Mouse (Mus musculus): ENCODE results near the gene Psmd13. TPM values are rescaled to one million over a fixed set of nuclear protein-coding genes. Genes with fewer than 3 reads are reported as not detected.
A peak's percentile ranks its signal among the peaks of the same experiment; 100 is the strongest.

Psmd13 gene
- polyA plus RNA-seq (2016; fragmentation: Nextera tagmentation; extraction: Ambion mirVana) = 279 and 300 TPM in 2 replicates

DNA sequence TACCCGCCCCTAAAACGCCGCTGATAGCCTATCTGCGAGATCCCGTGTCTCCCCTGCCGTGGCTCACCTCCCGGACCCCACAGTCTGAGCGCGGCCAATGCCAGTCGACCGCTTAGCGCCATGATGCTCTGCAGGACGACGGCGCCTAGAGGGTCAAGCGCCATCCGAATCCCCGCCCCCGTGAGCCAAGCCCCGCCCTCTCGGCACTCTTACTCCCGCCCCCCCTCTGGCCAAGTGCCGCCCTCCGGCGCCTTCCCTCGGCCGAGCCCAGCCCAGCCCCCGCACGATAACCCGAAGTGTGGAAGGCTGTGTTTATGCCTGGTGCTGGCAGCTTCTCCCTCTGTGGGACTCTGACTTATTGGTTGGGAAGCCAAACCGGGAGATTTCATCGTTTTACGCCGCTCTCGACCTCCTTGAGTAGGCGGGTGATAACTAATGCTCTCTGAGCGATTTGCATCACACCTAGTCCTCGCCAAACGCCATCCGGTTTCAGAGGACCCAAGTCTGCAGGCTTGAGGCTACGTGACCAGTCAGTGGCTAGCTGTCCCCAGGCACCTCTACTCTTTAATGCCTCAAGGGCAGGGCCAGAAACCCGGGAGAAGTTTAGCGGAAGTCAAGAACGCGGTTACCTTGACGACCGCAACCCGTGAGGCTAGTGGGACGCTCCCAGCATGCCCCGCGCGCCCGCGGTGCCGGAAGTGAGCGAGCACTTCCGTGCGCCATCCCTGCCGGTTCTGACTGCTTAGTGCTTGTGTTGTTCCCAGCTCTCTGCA, at the start of gene Psmd13, which contains the start of gene Sirt3:
Gene Psmd13, plus strand, starts transcription at position 273 of the 773 bp plus-strand sequence.
Gene Sirt3, minus strand, starts transcription at position 614 of the 773 bp plus-strand sequence.
- peak; percentile 95 for ATAC-seq (ENCODE audit: low FRiP score, low read depth)
- peak within 1 kb of the TSS; percentile 92 for H3K9ac ChIP-seq (replicated peaks)
- WGBS = under 1% methylated on average over 58 of the region's 59 CpGs

DNA sequence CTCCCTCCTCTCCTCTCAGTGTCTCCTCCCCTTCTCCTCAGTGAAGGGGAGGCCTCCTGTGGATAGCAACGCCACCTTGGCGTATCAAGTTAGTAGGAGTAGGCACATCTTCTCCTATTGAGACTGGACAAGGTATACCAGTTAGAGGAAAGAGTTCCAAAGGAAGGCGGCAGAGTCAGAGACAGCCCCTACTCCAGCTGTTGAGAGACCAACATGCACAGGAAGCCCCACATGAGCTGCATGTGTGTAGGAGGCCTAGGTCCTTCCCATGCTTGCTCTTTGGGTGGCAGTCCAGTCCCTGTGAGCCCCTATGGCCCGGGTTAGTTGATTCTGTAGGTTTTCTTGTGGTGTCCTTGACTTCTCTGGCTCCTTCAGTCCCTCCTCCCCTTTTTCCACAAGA, 48.4 kb upstream of the Psmd13 start:
- Histone ChIP-seq H3K36me3 (no peaks in the 10 kb centered on the region), H3K4me3 (no peak overlapping the region), H3K4me2 (replicated peaks) (no peak overlapping the region), H3K9ac (replicated peaks) (no peak overlapping the region), H3K27ac (replicated peaks) (no peak overlapping the region), H3K4me1 (no peaks in the 10 kb centered on the region), H3K9me3 (no peaks in the 10 kb centered on the region), H3K27me3 (peaks cover 10% of the 10 kb centered on the region; the same call in 1 of the 2 replicates)
- ATAC-seq (ENCODE audit: low FRiP score, low read depth) = no peak
- WGBS = 80% methylated on average over 4 of the region's 4 CpGs

More for the DNA sequence above, at the start of gene Psmd13, which contains the start of gene Sirt3:
- Histone ChIP-seq H3K9me3 (no peaks in the 10 kb centered on the region), H3K27me3 (no peaks in the 10 kb centered on the region), H3K4me3 (peak within 1 kb of the TSS; percentile 94), H3K36me3 (peaks cover 19% of the 10 kb centered on the region), H3K4me2 (replicated peaks) (peak within 1 kb of the TSS; percentile 77), H3K27ac (replicated peaks) (peak within 1 kb of the TSS; percentile 86), H3K4me1 (peaks cover 17% of the 10 kb centered on the region)

DNA sequence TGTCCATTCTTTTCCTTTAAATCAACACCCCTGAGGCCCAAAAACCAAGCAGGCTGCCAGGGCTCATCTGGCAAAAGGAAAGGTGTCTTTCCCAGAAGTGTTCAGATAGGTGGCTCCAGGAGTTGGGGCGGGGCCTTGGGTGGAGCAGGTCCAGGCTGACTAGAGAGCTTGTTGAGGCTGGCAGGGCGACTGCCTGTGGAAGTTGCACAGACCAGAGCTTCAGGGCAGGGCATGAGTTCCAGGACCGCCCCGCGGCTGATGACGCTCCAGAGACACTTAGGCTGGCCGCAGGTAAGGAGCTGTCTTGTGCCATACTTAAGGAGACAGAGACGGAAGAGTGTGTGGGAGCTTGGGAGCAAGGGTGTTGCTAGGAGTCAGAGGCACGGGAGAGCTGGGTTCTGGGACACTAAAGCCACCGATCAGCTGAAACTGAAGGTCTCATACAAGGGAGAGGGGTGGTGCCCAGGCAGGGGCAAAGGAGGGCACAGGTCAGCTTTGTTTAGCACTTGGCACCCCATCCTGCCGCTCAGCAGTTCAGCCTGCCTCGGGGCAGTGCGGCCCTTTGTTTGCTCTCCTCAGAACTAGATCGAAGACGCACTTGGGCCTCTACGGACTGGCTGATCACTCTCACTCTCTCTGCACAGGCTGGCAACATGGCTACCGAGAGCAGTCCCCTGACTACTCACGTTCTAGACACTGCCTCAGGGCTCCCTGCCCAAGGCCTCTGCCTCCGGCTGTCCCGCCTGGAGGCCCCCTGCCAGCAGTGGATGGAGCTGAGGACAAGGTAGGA, 46.6 kb upstream of the Psmd13 start, which contains the start of gene Urah:
Gene Urah, plus strand, starts transcription at position 51 of the 790 bp plus-strand sequence.
- Histone ChIP-seq H3K36me3 (no peaks in the 10 kb centered on the region), H3K4me2 (replicated peaks) (no peak within 1 kb of the TSS), H3K9me3 (no peaks in the 10 kb centered on the region), H3K27me3 (peaks cover 20% of the 10 kb centered on the region; the same call in 1 of the 2 replicates), H3K4me1 (no peaks in the 10 kb centered on the region), H3K27ac (replicated peaks) (no peak within 1 kb of the TSS), H3K4me3 (no peak within 1 kb of the TSS), H3K9ac (replicated peaks) (no peak within 1 kb of the TSS)
- WGBS = 51% methylated on average over 20 of the region's 20 CpGs
- no peak for ATAC-seq (ENCODE audit: low FRiP score, low read depth)

DNA sequence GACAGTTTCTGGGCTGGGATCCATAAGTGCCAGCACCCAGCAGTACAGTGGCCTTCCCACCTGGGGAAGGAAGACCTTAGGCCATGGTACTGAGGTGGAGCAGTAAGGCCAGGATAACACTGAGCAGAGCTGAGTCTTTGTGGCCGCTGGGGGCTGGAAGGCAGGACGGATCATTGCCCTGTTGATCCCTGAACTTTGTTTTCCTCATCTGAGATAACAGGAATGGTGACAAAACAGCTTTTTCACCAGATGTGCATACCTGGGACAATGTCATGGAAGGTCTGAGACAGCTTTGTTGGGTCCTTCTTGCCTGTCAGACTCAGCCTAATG, 46.0 kb upstream of the Psmd13 start:
- no peak for ATAC-seq (ENCODE audit: low FRiP score, low read depth)
- Histone ChIP-seq H3K36me3 (no peaks in the 10 kb centered on the region), H3K4me3 (no peak overlapping the region), H3K27me3 (peaks cover 25% of the 10 kb centered on the region; the same call in 1 of the 2 replicates), H3K4me1 (no peaks in the 10 kb centered on the region), H3K4me2 (replicated peaks) (no peak overlapping the region), H3K9me3 (no peaks in the 10 kb centered on the region), H3K9ac (replicated peaks) (no peak overlapping the region), H3K27ac (replicated peaks) (no peak overlapping the region)
- WGBS = 82% methylated on average over 2 of the region's 2 CpGs

DNA sequence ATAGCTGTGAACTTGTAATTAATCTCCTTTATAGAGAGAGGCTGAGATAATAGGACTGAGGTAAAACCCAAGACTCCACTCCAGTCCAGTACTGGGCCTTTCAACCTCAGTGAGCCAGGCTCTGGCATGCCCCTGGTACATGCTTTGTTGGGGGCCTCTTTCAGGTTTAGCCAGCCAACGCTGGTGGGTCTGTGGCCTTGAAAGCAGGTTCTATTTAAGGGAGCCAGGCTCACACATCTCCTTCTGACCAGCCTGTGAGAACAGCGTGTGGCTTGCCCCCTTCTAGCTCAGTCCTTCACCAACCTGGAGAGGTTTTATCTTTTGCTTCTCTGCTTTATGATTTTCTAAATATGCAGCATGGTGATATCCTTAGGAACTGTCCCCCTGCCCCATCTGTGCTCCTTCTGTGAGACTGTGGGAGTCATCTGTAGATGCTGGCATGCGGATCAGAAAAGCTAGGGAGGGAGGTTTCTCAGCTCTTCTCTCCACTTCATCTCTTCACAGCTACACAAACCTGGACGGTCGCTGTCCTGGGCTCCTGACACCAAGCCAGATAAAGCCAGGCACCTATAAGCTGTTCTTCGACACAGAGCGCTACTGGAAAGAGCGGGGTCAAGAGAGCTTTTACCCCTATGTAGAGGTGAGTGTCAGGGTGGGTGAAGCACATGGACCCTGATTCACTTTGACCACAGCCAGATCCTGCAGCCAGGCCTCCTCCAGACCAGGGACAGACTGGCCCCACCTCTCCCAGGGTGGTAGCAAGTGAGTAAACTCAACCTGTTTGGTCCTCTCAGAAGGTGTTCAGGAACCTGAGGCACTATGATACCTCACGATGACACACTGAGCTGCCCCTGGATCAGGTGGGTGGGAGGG, 45.3 kb upstream of the Psmd13 start:
- H3K27ac ChIP-seq (replicated peaks) = no peak overlapping the region
- H3K4me3 ChIP-seq = no peak overlapping the region
- no peaks in the 10 kb centered on the region for H3K36me3 ChIP-seq
- no peaks in the 10 kb centered on the region for H3K4me1 ChIP-seq
- no peak overlapping the region for H3K9ac ChIP-seq (replicated peaks)
- ATAC-seq (ENCODE audit: low FRiP score, low read depth) = no peak
- no peak overlapping the region for H3K4me2 ChIP-seq (replicated peaks)
- peaks cover 33% of the 10 kb centered on the region; the same call in 1 of the 2 replicates for H3K27me3 ChIP-seq
- WGBS = 87% methylated on average over 9 of the region's 9 CpGs
- no peaks in the 10 kb centered on the region for H3K9me3 ChIP-seq

DNA sequence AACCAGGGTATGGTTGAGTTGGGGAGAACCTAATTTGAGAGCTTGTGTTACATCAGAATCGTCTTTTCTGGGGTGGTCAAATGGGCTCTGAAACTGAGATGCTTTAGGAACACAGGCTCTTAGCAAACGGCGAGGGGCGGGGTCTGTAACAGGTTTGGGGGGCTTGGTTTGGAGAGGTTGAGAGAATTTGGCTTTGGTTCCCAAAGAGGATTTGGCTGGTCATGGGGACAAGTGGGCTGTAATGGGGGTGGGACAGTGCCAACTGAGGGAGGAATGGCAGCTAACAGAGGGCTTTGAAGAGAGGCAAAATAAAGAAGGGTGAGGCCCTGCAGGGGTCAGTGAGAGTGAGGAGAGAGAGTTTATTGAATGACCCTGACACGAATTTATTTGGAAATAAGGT, 42.2 kb upstream of the Psmd13 start:
- Histone ChIP-seq H3K4me3 (no peak overlapping the region), H3K9ac (replicated peaks) (no peak overlapping the region), H3K27ac (replicated peaks) (no peak overlapping the region), H3K9me3 (no peaks in the 10 kb centered on the region), H3K4me2 (replicated peaks) (no peak overlapping the region), H3K27me3 (peaks cover 61% of the 10 kb centered on the region), H3K36me3 (no peaks in the 10 kb centered on the region), H3K4me1 (no peaks in the 10 kb centered on the region)
- 68% methylated on average over 5 of the region's 5 CpGs for WGBS
- no peak for ATAC-seq (ENCODE audit: low FRiP score, low read depth)

DNA sequence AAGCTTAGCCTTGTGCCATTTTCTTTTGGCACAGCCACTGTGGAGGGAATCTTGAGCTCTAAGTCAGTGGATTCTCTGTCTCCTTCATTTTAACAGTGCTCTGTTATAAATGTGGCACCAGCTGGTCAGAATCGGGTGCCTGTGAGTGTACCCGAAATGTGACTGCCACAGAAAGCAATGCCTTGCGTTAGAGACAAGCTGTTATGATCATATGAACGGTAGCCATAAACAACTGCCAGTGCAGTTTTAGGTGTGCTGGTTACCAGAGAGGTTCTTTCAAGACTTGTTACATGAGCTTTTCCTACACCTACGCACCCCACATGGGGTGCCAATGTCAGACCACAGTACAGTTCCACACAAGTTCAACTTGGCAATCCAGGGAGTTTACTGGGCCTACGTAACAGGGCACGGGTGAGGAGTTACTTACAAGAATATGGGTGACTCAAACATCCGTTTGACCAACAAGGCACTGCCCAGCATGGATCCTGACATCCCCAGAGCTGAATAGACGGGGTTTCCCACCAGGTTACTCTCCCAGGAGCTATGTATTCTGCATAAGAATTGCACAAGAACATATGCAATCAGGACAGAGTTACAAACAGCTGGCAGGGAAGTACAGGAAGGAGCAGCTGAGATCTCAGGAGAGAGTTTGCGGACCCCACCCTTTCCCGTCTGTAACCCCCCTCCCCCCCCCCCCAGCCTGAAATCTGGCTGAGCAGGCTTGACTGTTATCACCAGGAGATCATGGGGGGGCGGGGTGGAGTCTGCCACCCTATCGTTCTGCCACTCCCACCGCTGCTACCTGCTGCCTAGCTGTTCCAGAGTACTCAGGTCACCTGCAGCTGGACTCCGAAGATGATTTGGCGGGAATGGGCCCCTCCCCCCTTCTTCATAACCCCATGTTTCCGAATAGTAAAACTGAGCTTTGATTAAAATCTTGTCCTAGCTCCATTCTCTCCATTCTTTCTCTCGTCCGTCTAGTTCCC, 40.7 kb upstream of the Psmd13 start:
- Histone ChIP-seq H3K27ac (replicated peaks) (no peak overlapping the region), H3K4me1 (no peaks in the 10 kb centered on the region), H3K4me2 (replicated peaks) (no peak overlapping the region), H3K9ac (replicated peaks) (no peak overlapping the region), H3K27me3 (peaks cover 55% of the 10 kb centered on the region), H3K36me3 (no peaks in the 10 kb centered on the region), H3K4me3 (no peak overlapping the region), H3K9me3 (no peaks in the 10 kb centered on the region)
- no peak for ATAC-seq (ENCODE audit: low FRiP score, low read depth)
- 40% methylated on average over 19 of the region's 19 CpGs for WGBS

DNA sequence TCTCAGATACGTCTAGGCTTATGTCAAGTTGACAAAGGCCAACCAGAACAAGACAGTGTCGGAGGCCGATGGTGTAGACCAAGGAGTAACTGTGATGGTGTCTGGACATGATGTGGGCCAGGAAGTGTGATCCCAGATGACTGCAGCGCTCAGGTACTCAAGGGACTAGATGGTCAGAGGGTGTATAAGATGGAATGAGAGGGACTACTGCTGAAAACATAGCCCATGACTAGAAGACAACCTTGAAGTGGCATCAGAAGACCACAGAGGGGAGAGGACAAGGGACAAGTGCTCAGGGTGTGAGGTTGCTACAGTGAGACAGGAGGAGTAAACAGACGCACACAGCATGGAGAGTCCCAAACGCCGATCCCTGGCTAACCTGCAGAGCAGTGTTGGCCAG, 38.0 kb upstream of the Psmd13 start:
- Histone ChIP-seq H3K9me3 (no peaks in the 10 kb centered on the region), H3K9ac (replicated peaks) (no peak overlapping the region), H3K36me3 (no peaks in the 10 kb centered on the region), H3K27ac (replicated peaks) (no peak overlapping the region), H3K4me2 (replicated peaks) (no peak overlapping the region), H3K4me3 (no peak overlapping the region), H3K4me1 (no peaks in the 10 kb centered on the region), H3K27me3 (peaks cover 46% of the 10 kb centered on the region)
- 76% methylated on average over 7 of the region's 7 CpGs for WGBS
- ATAC-seq (ENCODE audit: low FRiP score, low read depth) = no peak

DNA sequence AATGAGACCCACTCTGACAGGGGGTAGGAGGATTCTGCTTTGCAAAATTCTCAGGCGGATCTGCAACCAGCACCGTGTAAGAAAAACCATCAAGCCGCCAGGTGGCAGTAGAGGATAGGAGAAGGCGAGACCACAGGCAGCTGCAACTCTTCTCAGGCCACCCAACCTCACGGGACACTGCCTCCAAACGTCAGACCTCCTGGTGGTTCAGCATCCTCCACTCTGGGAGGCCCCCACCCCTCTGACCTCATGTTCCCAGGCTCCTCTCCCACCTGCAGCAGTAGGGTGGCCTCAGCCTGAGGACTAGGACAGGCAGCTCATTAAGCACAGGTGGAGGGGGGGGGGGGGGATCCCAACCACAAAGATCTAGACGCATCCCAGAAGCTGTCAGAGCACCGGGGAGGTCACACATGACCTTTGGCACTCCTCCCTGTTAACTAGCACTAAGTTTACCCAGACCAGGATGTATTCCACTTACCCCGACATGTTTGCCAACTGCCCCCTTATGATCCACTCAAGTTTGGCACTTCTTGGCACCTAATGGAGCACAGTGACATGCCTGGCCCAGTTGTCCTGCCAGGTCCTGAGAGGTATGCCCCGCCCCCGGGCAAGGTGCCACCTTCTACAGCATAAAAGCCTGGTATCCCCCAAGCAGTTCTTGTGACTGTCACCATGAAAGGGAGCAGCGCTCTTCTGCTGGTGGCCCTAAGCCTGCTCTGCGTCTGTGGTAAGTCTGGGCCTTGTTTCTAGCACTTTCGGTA, 36.7 kb upstream of the Psmd13 start, which contains the start of gene Scgb1c1:
Gene Scgb1c1, plus strand, starts transcription at position 643 of the 761 bp plus-strand sequence.
- Histone ChIP-seq H3K27ac (replicated peaks) (no peak within 1 kb of the TSS), H3K9me3 (no peaks in the 10 kb centered on the region), H3K4me2 (replicated peaks) (no peak within 1 kb of the TSS), H3K4me3 (no peak within 1 kb of the TSS), H3K4me1 (no peaks in the 10 kb centered on the region), H3K27me3 (peaks cover 42% of the 10 kb centered on the region), H3K36me3 (no peaks in the 10 kb centered on the region), H3K9ac (replicated peaks) (no peak within 1 kb of the TSS)
- ATAC-seq (ENCODE audit: low FRiP score, low read depth) = peak; percentile 78
- WGBS = 30% methylated on average over 14 of the region's 14 CpGs

DNA sequence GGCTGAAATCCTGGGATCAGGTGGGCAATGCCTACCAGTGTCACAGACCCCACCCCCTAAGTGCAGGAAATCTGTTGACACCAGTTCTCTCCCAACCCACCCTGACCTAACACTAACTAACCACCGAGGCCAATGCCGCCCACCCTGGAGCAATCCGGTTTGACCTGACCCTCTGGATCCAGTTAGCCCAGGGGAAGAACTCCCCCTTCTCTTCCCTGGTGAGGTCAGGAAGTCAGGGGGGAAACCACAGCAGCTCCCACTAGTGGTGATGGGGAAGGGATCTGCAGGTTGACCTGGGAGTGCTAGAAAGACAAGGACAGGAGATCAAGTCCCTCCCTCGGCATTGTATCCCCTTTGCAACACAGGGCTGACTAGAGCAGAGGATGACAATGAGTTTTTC, 36.1 kb upstream of the Psmd13 start:
- ATAC-seq (ENCODE audit: low FRiP score, low read depth) = no peak
- Histone ChIP-seq H3K4me1 (no peaks in the 10 kb centered on the region), H3K27me3 (peaks cover 36% of the 10 kb centered on the region), H3K9me3 (no peaks in the 10 kb centered on the region), H3K36me3 (no peaks in the 10 kb centered on the region), H3K27ac (replicated peaks) (no peak overlapping the region), H3K4me3 (no peak overlapping the region), H3K4me2 (replicated peaks) (no peak overlapping the region), H3K9ac (replicated peaks) (no peak overlapping the region)
- 63% methylated on average over 4 of the region's 4 CpGs for WGBS

All from midbrain, embryonic 12.5 days (tissue).